Mouse (Mus musculus) spleen, adult 2 months (tissue): ENCODE measurements around the gene Sh3gl2.

Source experiments
- CTCF ChIP-seq: fragments of 200-500 bp; IDR thresholded peaks from 2 replicates; pipeline ENCODE4 v1.5.1; 2011; ENCODE audit warnings: mild to moderate bottlenecking, inconsistent platforms; ENCODE audit not compliant: insufficient read depth, insufficient read length, insufficient replicate concordance; ENCODE audit errors: extremely low read depth
- POLR2A ChIP-seq: fragments of 200-500 bp; IDR thresholded peaks from 2 replicates; pipeline ENCODE4 v1.6.1; 2011; ENCODE audit warnings: low read depth, low read length, inconsistent platforms

DNA sequence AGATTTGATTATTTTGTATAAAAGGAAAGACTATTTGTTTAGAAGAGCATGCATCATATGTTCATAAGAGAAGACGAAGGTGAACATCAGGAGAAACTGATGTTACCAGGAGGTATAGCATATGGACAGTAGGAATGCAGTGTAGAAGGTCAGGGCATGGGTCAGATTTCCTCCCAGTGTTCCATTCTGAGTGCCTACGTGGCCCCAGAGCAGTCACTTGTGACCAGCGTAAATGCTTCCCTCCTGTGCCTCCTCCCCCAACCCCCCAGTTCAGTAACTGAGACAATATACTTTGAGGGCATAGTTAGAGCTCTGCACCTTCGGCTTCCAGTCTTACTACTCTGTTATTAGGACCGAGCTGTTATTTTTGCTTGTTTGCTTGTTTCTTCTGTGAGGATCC lies 17.8 kb downstream of the Sh3gl2 start:
- TF ChIP-seq CTCF (no peak), POLR2A (no peak)
